Mouse (Mus musculus): ENCODE data around the gene Zbtb44.

Gene Zbtb44

GRCm38 (mm10) chr9:31108464-31108863 is 78.0 kb downstream of the Zbtb44 start:
- DNase-seq (ENCODE audit: low spot score in 2 of 2): no peak

DNA sequence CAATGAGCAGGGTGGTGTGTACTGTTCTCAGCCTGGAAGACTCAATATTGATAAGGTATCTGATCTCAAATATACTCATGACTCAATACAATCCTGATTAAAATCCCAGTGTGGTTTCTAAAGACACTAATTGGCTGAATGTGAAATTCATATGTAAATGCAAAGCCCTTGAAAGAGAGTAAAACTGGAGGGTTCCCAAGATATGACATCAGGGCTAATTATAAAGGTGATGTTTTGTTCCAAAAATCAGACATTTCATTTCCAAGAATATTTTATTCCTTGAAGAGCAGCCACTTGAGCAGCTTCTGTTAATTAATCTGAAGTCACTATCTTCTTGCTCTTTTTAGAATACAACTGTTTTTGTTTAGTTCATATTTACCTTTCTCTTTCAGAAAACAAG is 85.1 kb downstream of the Zbtb44 start:
- DNase-seq (ENCODE audit: low spot score in 2 of 2): no peak

DNA sequence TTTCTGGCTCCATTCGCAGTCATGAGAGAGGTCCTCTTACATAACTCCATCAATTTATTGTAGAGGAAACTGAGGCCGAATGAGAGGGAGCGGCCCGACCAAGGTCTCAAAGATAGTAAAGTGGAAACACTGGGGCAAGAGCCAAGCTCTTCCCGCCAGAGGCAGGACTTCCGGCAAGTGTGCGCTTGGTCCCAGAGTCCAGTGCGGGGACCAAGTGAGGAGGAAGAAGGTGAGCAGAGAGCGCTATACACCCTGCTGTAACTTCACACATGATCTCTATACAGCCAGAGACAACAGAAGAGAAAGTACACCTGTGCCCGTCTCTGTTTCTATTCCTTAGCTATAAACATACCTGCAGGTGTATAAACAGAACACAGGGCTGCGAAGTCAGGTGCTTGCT is 86.6 kb downstream of the Zbtb44 start:
- DNase-seq (ENCODE audit: low spot score in 2 of 2): no peak

DNA sequence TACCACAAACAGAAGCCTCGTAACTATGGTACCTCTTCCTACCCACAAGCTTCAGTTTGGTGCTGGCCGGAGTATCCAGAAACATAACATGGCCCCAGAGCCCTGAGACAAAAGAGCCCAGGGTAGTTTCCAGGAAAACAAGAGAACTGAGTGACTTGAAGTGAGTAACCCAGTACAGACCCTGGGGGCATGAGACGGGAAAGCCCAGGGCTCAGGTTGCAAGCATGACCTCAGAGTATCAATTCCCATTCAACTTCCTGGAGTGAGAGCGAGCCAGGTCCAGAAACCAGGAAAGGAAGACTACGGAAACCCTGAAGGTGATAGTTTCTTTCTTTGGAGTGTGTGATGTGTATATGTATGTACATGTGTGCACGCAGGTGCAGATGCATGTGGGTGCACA is 87.0 kb downstream of the Zbtb44 start:
- no peak for DNase-seq (ENCODE audit: low spot score in 2 of 2)

GRCm38 (mm10) chr9:31118520-31119298 is 88.3 kb downstream of the Zbtb44 start:
- DNase-seq (ENCODE audit: low spot score in 2 of 2): no peak

DNA sequence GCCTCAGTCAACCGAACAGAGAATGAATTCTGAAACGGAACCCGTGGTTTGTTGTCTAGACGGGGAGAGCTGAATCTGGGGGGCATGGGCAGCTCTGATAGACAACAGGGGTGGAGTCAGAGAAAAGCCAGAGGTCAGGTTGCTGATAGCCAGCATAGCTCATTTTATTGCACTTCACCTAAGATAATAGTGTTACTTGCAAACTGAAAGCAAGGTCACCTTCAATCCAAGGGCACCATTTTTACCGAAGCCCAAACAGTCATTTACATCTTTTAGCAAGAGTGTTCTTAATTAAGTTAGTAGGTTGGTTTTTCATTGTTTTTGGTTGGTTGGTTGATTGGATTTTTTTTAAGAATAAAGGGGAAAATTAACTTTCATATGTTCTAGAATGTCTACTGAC is 89.0 kb downstream of the Zbtb44 start:
- no peak for DNase-seq (ENCODE audit: low spot score in 2 of 2)

DNA sequence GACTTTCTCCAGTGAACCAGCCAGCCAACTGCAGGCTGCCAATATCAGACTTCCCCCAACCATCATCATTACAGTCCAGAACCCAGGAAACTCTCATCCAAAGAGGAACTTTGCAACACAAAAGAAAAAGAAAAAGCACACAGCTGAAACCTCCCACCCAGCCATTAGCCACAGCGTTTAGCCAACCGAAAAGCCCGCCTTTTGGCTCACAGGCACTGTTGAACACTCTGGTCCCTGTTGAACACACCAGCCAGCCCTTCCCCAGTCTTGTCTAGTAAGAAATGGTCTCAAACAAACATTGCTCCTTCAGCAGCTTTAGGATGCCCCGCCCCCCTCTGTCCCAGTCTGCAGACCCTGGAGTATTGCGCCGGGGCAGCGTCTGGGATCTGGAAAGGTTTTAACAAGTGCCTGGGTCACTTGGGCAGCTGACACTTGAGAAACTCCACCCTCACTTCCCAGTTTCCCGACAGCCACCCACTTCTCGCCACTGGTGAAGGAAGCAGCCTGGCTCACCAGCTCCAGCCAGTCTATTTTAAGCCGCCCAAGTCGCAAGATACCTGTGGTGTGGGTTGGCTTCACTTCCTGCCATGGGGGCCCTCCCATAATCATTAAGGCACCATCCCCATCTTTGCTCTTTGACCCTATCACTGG is 89.6 kb downstream of the Zbtb44 start:
- DNase-seq (ENCODE audit: low spot score in 2 of 2): no peak

GRCm38 (mm10) chr9:31120533-31120915 is 90.1 kb downstream of the Zbtb44 start:
- DNase-seq (ENCODE audit: low spot score in 2 of 2): no peak

DNA sequence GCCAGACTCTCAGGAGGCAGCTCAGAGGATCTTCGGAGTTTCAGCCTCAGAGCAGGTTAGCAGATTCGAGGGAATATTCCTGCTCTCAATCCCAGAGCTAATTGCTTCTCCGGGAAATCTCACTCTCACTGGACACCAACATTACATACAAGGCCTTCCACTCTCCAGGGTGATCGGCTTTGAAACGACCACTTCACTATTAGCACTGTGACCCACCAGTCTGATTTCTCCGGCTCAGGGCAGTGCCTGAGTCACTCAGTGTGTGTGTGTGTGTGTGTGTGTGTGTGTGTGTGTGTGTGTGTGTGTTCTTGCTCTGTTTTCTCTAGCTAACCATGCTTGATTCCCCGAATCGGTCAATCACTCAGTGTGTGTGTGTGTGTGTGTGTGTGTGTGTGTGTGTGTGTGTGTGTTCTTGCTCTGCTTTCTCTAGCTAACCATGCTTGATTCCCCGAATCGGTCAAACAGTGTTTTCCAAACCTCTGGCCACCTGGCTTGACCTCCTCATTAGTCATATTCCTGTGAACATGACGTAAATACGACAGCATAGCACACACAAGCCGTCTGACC is 92.1 kb downstream of the Zbtb44 start:
- DNase-seq (ENCODE audit: low spot score in 2 of 2): no peak
